Mouse (Mus musculus) kidney, postnatal 10 days (tissue): ENCODE results near the gene Efna2.

Experiments used
- DNase-seq: peaks from one replicate; pipeline ENCODE4 v3.0.0; 2021; ENCODE audit warnings: mixed read lengths

Efna2 gene

GRCm38 (mm10) chr10:80142530-80142925 is 36.8 kb upstream of the Efna2 start:
- DNase-seq = peak; percentile 64

GRCm38 (mm10) chr10:80143664-80144063 is 35.6 kb upstream of the Efna2 start:
- DNase-seq = no peak

GRCm38 (mm10) chr10:80144159-80144558 is 35.1 kb upstream of the Efna2 start:
- no peak for DNase-seq

- peak; percentile 89 for DNase-seq
Observed at GRCm38 (mm10) chr10:80144864-80145838, 34.1 kb upstream of the Efna2 start.

DNA sequence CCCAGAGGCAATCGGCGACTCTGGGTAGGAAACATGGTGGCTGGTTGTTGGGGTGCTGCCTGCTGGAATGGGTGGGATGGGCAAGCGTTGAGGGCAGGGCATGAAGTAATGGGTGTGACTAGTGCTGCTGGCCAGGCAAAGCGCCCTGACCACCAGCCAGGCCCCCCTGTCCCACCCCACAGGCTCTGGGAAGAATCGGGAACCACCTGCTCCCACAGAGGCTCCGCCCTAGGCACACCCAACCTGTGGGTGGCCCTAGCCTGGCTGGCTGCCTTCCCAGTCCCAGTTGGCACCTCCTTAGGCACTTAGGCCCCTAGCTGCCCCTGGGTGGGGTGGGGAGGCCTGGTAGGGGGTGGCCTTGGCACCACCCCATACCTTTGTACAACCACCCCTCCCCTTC is 33.4 kb upstream of the Efna2 start:
- peak; percentile 76 for DNase-seq

- DNase-seq = peak; percentile 58
Observed at GRCm38 (mm10) chr10:80146568-80147011, 32.7 kb upstream of the Efna2 start.

- DNase-seq = no peak
Observed at GRCm38 (mm10) chr10:80147146-80147718, 32.0 kb upstream of the Efna2 start.

DNA sequence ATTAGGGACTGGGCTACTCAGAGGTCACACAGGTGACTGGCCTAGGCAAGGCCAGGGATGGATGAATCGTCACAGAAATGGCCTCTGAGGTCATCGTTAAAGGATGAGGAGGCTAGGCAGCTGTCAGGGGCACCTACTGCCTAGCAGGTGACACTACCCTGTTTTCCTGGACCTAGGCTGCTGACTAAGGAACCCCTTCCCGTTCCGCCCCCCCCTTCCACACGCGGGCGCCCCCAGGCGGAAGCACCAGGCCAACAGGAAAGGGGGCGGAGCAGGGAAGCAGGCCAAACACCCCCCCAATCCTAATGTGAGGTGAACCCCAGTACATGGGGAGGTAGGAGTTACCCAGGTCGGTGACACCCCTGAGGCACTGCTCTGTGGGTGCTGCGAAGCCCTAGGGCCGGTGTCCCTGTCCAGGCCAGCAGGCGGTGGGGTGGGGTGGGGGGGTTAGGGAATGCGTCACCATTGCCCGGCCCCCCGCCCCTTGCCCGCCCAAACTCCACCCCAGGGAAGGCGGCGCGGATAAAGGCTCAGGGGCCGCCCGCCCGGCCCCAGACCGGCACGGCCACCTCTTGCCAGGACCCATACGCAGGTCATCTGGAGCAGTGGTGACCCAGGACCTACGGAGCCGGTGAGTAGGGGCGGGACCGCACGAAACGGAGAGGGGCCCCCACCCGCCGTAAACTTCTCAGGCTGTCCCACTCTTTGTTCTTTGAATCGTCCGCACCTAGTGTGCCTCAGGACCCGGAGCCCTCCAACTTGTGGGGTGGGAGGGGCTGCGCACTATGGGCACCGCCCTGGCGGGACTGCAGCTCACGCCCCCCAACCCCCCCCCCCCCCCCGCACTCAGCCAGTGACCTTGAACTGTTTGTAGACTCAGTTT is 31.3 kb upstream of the Efna2 start, which contains the start of gene Midn:
Gene Midn, plus strand, starts transcription at position 554 of the 883 bp plus-strand sequence.
- peak; percentile 93 for DNase-seq

DNA sequence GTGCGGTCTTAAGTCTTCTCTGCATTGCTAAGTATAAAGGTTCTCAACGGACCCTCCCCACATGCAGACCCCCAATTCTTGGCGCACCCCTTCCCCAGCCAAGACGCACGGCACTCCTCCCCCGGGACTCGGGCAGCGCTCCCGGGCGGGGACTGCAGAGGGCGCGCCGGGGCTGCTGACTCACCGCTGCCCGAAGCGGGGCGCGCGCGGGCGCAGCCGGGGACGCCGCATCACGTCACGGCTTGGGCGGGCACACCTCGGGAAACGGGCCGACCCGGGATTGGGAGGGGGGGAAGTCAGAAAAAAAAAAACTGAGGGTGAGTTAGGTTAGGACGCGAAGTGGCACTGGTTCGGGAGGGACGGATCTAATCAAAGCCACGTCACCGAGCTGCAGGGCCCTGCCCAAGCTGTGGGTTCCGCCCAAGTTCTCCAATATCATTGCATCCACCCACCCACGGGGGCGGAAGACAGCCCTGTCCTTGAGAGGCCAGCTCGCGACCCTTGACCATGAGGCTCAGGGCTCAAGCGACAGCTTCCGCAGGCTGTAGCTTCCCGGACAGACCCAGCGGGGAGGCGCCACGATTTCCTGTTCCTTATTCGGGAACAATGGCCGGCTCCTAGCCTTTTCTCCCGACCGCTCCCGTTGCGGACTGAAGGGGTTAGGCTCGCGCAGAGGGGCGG is 30.5 kb upstream of the Efna2 start:
- DNase-seq = peak; percentile 97

DNA sequence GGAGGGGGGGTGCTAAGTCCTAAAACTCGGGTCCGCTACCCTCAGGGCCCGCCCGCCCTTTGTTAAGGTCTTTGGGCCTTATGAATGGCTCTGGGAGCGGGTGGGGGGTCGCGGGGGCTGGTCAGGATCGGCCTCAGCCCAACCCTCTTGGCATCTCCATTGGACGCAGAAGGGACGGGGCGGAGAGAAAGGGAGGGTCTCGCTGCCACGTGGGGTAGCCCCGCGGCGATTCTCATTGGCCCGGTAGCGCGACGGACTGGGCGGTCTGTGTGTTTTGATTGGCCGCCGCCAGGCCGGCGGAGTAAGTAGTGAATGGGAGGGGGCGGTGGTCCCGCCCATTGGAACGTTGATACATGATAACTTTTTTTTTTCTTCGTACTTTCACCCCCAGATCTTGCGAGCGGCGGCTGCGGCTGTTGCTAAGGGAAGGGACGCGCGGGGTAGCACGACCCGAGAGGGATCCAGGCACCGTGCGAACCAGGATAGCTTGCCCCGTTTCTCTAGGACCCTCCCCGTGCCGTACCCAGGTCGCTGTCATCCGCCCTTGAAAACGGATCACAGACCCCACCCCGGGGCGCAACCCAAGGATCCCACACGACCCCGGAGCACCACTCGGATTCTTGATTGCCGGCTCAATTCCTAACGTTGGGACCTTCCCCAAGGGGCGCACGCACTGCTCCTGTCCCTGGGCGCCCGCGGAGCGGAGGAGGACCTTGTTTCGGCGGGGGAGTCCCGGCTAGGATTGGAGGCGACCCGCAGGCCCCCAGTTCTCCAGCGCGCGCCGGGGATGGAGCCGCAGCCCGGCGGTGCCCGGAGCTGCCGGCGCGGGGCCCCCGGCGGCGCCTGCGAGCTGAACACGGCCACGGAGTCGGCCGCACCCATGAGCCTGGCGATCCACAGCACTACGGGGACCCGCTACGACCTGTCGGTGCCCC is 29.7 kb upstream of the Efna2 start:
- peak; percentile 99 for DNase-seq

DNA sequence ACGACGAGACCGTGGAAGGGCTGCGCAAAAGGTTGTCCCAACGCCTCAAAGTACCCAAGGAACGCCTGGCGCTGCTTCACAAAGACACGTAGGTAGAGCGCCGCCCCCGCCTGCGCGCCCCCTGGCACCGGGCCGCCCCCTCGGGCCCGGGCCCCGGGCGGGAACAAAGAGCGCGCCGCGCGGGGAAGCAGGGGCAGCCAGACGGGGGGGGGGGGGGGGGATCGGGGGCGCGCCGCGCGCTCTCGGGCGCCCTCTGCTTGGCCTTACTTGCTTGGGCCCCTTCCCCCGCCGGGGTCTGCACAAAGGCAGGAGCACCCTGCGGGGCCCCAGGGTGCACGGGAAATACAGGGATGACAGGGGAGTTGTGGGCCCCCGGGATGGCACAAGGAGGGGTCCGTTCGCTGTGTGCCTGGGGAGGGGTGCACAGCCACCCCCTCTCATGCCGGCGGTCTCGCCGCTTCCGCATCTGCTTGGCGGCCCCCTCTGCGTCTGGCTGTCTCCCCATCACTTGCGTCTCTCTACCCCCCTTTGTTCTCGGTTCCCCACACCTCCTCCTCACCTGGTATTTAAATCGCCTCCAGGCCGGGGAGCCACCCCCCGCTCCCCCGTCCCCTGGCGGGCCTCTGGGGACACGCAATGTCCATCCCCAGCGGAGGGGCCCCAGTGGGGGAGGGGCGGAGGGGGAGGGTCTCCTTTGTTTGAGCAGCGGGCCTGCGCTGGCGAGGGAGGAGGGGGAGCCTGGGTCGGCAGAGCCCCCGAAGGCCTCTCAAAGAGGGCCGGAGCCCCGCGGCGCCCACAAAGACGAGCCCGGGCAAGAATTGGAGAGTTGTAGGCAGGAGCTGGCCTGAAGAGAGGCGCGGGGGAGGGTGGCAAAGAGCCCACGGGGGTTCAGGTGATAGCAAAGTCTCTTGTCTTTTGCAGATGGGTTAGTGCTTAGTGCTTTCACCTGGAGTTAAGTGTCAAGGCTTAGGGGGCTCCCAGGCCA is 28.8 kb upstream of the Efna2 start:
- DNase-seq = peak; percentile 85

DNA sequence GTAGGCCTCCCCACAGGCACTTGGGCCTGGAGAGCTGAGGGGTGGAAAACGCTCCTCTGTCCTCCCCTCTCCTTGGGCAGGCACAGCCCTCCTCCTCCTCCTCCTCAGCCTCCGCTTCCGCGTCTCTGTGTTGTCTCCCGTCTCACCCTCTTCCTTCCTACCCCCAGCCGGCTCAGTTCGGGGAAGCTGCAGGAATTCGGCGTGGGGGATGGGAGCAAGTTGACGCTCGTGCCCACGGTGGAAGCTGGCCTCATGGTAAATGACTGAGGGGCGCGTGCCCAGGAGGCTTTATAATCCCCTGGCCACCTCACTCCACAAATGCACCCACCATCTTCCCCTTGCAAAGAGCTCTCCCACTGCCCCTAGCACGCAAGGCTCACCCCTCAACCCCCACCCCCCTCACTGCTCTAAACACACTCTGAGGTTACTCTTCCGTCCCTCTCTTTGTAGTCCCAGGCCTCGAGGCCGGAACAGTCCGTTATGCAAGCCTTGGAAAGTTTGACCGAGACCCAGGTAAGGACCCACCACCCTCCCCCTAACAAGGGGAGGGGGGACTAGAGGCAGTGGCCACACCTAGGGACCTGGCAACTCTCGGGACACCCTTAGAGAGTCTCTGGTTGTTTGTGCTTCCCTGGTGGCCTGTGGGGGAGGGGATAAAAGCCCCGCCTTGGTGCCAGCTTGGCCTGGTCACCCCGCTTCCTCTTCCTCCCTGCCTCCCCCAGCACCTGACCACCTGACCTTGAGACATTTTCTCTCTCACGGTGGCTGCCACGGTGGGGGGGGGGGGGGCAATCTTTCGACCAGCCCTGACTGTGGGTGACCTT is 27.9 kb upstream of the Efna2 start:
- peak; percentile 88 for DNase-seq

- DNase-seq = peak; percentile 80
Observed at GRCm38 (mm10) chr10:80152071-80152872, 27.0 kb upstream of the Efna2 start.

DNA sequence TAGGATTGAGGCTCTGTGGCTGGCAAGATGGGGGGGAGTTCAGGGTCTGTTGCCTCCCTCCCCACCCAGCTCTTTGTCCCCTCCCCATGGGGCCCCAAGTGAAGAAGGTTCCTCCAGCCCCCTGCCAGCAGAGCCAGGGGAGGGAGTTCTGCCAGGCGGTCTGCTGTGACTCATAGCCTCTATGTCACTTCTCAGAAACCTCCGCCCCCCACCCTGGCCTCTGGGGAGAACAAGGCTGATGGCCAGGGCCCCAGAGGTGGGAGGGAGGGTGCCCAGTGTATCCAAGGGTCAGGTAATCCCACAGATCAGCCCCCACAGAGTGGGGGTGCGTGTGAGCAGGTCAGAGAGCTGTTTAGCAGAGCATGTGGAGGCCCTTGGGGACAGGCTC is 26.4 kb upstream of the Efna2 start:
- peak; percentile 84 for DNase-seq

DNA sequence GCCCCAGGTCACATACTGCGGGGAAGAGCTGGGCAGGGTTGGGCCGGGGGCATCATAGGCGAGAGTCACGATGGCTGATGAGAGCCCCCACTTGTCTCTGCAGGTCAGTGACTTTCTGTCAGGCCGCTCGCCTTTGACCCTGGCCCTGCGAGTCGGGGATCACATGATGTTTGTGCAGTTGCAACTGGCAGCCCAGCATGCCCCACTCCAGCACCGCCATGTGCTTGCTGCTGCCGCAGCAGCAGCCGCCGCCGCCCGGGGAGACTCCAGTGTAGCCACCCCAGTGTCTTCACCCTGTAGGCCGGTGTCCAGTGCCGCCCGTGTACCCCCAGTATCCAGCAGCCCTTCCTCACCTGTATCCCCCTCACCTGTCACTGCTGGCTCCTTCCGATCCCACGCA is 25.6 kb upstream of the Efna2 start:
- DNase-seq = peak; percentile 62

- peak; percentile 13 for DNase-seq
Observed at GRCm38 (mm10) chr10:80154384-80154783, 24.9 kb upstream of the Efna2 start.

- DNase-seq = peak; percentile 31
Observed at GRCm38 (mm10) chr10:80155277-80155676, 24.0 kb upstream of the Efna2 start.
